Mouse (Mus musculus) CD8-positive naive resting alpha-beta T cell, adult 57 days (primary cell): ENCODE measurements around the gene Kdm2b. TPM values are rescaled to one million over a fixed set of nuclear protein-coding genes. Genes with fewer than 3 reads are reported as not detected.

ENCODE experiments used
- total RNA-seq: library from RNA; stranded (reverse); gene quantifications from one replicate; pipeline ENCODE4 v1.2.4, GENCODE M21; 2023

The Kdm2b gene
- total RNA-seq: 46.9 TPM

DNA sequence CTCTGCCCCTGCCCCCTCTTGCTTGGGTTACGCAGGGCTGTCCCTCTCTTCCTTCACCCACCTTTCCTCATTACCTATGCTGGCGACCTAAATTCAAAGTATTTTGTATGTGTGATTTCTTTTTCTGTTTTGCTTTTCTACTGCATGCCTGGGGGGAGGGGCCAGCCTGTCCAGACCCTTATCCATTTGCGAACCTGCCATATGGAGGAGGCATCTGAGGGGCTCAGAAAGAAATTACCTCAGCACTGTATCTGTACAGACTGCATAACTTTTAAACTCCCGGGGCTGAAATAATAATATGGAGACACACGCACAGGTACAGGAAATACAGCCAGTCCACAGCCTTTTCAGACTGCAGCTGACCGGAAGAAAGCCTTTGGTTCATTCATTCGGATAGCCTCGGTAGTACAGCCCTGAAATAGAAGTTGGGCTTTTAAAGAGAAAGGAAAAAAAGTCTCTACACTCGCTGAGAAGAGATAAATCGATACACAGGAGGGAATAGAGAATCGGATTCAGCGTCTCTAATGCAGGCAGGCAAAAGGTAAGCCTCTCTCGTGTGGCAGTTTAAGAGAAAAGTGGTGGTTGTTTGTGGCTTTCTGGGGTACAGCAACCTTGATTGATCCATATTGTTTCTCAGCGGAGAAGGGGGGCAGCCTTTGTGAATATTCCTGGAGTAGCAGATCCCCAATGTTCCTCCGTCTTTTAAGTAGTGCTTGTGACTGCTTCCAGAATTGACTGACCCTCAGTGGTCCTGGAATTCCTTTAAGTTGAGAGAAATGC lies at the start of gene Kdm2b:
TSS of gene Kdm2b (minus strand) at position 273 of the 780 bp plus-strand sequence.

GRCm38 (mm10) chr5:123014753-123015701 lies 25.4 kb upstream of the Kdm2b start, which contains the start of gene Orai1:
Gene Orai1 (plus strand): TSS chr5:123015074.

GRCm38 (mm10) chr5:122849521-122850318 lies 139.9 kb downstream of the Kdm2b start, which contains the start of gene Rnf34:
Gene Rnf34 (plus strand): TSS chr5:122850048.

DNA sequence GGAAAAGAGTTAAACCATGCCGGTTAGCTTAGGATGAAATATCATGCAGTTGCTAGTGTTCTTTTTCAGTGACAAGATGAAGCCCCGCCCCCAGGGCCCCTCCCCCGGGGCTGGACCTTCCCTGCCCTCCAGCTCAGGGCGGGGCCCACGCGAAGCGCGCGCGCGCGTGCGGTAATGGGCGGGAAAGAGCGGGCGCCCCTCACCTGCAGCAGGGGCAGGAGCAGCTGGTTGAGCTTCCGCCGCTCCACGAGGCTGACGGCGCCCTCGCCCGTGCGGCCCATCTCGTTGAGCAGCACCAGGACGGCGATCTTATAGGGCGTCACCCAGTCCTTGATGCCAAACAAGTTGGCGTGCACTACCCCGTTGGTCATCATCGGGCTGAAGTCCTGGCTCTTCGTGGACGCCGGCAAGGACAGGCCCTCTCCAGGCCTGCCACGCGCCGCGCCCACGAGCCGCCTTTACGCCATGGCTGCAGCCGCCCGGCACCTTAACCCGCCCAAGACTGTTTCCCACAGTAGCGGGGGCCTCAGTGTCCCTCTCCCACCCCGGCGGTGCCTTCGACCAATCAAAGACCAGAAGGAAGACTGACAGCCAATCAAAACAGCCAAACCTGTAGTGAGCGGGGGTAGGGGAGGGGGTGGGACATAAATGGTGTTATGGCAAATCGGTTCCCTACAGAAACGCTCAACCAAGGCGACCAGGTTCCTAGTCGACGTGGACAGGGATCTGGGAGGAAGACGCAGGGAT lies 168.7 kb downstream of the Kdm2b start, which contains the start of gene Anapc5:
TSS of gene Anapc5 (minus strand) at position 563 of the 747 bp plus-strand sequence.

Other genes with a start within 250 kb of the Kdm2b start
- 28.9 TPM for gene Camkk2, start 210.4 kb downstream of the Kdm2b start, total RNA-seq
- 274 TPM for gene Anapc5, start 168.5 kb downstream of the Kdm2b start, total RNA-seq
- gene Rnf34, start 139.8 kb downstream of the Kdm2b start, total RNA-seq: 35.5 TPM
- 57.3 TPM for gene Orai1, start 25.3 kb upstream of the Kdm2b start, total RNA-seq
- gene Morn3, start 57.2 kb upstream of the Kdm2b start, total RNA-seq: 0.52 TPM
- gene Tmem120b, start 78.6 kb upstream of the Kdm2b start, total RNA-seq: 9.0 TPM
- gene Rhof, start 142.9 kb upstream of the Kdm2b start, total RNA-seq: 66.3 TPM
- 86.2 TPM for gene Setd1b, start 152.4 kb upstream of the Kdm2b start, total RNA-seq
- gene Psmd9, start 179.6 kb upstream of the Kdm2b start, total RNA-seq: 25.1 TPM
- not detected for gene Hpd, start 192.9 kb upstream of the Kdm2b start, total RNA-seq